Mouse (Mus musculus) hindbrain, embryonic 16.5 days (tissue): ENCODE results near the gene Muc5b. TPM values are rescaled to one million over a fixed set of nuclear protein-coding genes. Genes with fewer than 3 reads are reported as not detected.
"Not testable (repeated sequence)": the region's sequence is repeated elsewhere in the genome, so short reads cannot be mapped to it uniquely, and the experiment has no call there.

Source experiments
- ATAC-seq: fragments of 200-750 bp; cut with Nextera tagmentation; 2 replicates; pipeline ENCODE4 v1.8.0; 2017; ENCODE audit warnings: moderate TSS enrichment, moderate library complexity
- H3K27ac ChIP-seq: fragments of 300-500 bp; sonication (generic); 2 replicates; pipeline ENCODE4 v1.5.1; 2014; ENCODE audit warnings: low read depth, mild to moderate bottlenecking, control low read depth, low read length, moderate library complexity
- H3K27me3 ChIP-seq: fragments of 300-500 bp; sonication (generic); replicated peaks from 2 replicates; pipeline ENCODE4 v1.6.1; 2014; ENCODE audit warnings: low read length; ENCODE audit not compliant: control insufficient read depth, insufficient read depth
- H3K36me3 ChIP-seq: fragments of 300-500 bp; sonication (generic); 2 replicates; pipeline ENCODE4 v1.6.1; 2014; ENCODE audit warnings: mild to moderate bottlenecking, low read length, moderate library complexity, mixed read lengths; ENCODE audit not compliant: control insufficient read depth, insufficient read depth
- H3K4me1 ChIP-seq: fragments of 300-500 bp; sonication (generic); 2 replicates; pipeline ENCODE4 v1.6.1; 2014; ENCODE audit warnings: low read depth, low read length; ENCODE audit not compliant: control insufficient read depth, insufficient read depth
- H3K4me2 ChIP-seq: fragments of 300-500 bp; sonication (generic); 2 replicates; pipeline ENCODE4 v1.6.1; 2014; ENCODE audit warnings: mild to moderate bottlenecking, low read length, control low read depth, moderate library complexity
- H3K4me3 ChIP-seq: fragments of 300-500 bp; sonication (generic); 2 replicates; pipeline ENCODE4 v1.5.1; 2014; ENCODE audit warnings: mild to moderate bottlenecking, low read length, control low read depth, moderate library complexity
- H3K9ac ChIP-seq: fragments of 300-500 bp; sonication (generic); 2 replicates; pipeline ENCODE4 v1.6.1; 2014; ENCODE audit warnings: low read depth, mild to moderate bottlenecking, control low read depth, low read length, moderate library complexity
- H3K9me3 ChIP-seq: fragments of 300-500 bp; sonication (generic); 2 replicates; pipeline ENCODE4 v1.6.1; 2014; ENCODE audit warnings: mild to moderate bottlenecking, low read length, moderate library complexity; ENCODE audit not compliant: control insufficient read depth
- WGBS: fragments of 180-500 bp; shearing (Covaris S2); extraction: QIAGEN DNeasy Blood & Tissue Kit; methylation state at CpG from one replicate; pipeline ENCODE4 v1.1.7; 2014; 5-methylcytosine and 5-hydroxymethylcytosine counted together
- polyA plus RNA-seq: library from polyadenylated mRNA; unstranded; fragments of >200 nt; fragmentation: Nextera tagmentation; extraction: Ambion mirVana; gene quantifications from 2 replicates; pipeline ENCODE4 v1.2.1, GENCODE M21; 2015

Muc5b gene
- 0.02 and 0.03 TPM in 2 replicates for polyA plus RNA-seq

DNA sequence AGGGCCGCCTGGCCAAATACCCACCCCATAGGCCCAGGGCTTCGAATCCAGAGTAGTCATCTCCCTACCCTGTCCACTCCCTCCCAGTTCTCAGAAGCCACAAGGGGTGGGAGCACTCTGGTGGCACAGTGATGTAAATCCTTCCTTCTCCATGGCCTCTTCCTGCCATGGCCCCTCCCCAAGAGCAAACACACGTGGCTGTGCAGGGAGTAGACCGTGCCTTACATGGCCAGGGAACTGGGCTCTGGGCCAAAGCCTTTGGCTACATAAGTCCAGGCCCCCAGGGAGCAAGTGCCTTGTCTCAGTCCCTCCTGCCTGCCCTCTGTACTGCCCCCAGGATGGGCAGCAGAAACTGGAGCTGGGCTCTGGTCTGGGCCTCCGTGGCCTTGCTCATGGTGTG is at the start of gene Muc5b:
Gene Muc5b (plus strand): TSS at position 292 of the 400 bp plus-strand sequence.
- H3K27ac ChIP-seq = no peak within 1 kb of the TSS
- no peaks in the 10 kb centered on the region for H3K9me3 ChIP-seq
- H3K4me1 ChIP-seq = no peaks in the 10 kb centered on the region
- H3K27me3 ChIP-seq = no peaks in the 10 kb centered on the region
- H3K36me3 ChIP-seq = no peaks in the 10 kb centered on the region
- no peak within 1 kb of the TSS for H3K4me3 ChIP-seq
- ATAC-seq = no peak
- H3K4me2 ChIP-seq = no peak within 1 kb of the TSS
- H3K9ac ChIP-seq = no peak within 1 kb of the TSS
- 67% methylated on average over 5 of the region's 5 CpGs for WGBS

DNA sequence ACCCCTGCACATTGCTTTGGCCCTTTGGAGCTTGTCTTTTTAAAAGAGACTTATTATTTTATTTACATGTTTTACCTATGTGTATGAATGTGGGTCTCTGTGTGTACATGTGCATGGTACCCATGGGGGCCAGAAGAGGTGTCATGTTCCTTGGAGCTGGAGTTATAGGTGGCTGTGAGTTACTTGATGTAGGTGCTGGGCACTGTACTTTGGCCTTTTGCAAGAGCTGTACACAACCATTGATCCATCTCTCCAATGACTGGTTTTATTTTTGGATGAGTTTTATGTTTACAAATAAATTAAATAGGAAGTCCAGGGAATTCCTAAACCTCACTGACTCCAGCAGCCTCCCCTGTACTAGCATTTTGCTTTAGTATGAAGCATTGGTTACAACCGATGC is 44.6 kb upstream of the Muc5b start:
- Histone ChIP-seq H3K27me3 (no peaks in the 10 kb centered on the region), H3K4me3 (no peak overlapping the region), H3K27ac (no peak overlapping the region), H3K9me3 (no peaks in the 10 kb centered on the region), H3K4me2 (no peak overlapping the region), H3K4me1 (no peaks in the 10 kb centered on the region), H3K9ac (no peak overlapping the region), H3K36me3 (no peaks in the 10 kb centered on the region)
- 100% methylated on average over 1 of the region's 1 CpGs for WGBS
- no peak for ATAC-seq

DNA sequence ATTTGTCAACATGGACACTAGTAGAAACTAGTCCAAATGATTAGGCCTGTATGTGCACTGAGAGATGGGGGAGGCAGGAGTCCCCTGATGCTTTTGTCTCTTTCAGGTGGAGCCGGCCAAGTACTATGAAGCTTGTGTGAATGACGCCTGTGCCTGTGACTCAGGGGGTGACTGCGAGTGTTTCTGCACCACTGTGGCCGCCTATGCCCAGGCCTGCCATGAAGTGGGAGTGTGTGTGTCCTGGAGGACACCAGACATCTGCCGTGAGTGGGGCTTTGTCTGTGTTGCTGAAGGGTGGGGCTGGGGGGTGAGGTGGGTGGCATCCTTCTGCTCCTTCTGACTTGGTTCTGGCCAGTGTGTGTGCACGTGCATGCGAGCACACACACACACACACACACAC is 35.7 kb upstream of the Muc5b start:
- ATAC-seq = no peak
- WGBS = 87% methylated on average over 7 of the region's 7 CpGs
- no peaks in the 10 kb centered on the region for H3K36me3 ChIP-seq
- H3K27me3 ChIP-seq = no peaks in the 10 kb centered on the region
- no peak overlapping the region for H3K27ac ChIP-seq
- H3K4me3 ChIP-seq = no peak overlapping the region
- H3K9me3 ChIP-seq = no peaks in the 10 kb centered on the region
- no peak overlapping the region for H3K4me2 ChIP-seq
- no peaks in the 10 kb centered on the region for H3K4me1 ChIP-seq
- H3K9ac ChIP-seq = no peak overlapping the region

DNA sequence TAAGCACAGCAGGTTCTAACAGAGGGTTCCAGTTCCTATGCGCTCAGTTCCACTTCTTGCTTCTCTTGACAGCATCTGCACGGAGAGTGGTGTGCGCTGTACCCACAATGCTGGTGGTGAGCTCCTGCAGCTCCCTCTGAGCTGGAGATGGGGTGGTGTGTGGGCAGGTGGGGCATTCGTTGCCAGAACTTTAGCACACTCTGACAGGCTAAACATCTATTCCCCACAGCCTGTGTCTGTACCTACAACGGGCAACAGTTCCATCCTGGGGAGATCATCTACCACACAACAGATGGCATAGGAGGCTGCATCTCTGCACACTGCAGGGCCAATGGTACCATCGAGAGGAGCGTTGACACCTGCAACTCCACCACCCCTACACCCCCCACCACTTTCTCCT is 33.5 kb upstream of the Muc5b start:
- Histone ChIP-seq H3K4me2 (no peak overlapping the region), H3K4me3 (no peak overlapping the region), H3K9me3 (no peaks in the 10 kb centered on the region), H3K9ac (no peak overlapping the region), H3K36me3 (no peaks in the 10 kb centered on the region), H3K4me1 (no peaks in the 10 kb centered on the region), H3K27me3 (no peaks in the 10 kb centered on the region), H3K27ac (no peak overlapping the region)
- 92% methylated on average over 7 of the region's 7 CpGs for WGBS
- ATAC-seq = no peak

DNA sequence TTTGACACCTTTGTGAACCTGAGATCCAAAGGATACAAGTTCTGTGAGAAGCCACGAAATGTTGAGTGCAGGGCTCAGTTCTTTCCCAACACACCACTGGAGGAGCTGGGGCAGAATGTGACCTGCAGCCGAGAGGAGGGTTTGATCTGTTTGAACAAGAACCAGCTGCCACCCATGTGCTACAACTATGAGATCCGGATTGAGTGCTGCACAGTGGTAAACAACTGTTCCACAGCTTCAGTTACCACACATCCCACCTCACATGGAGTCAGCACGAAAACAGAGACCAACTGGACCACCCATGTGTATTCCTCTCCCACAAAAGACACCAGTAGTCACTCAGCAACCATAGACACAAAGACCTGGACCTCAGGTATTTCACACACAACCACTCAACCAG is 31.0 kb upstream of the Muc5b start:
- not testable (repeated sequence) for H3K9me3 ChIP-seq
- WGBS = no CpG with 5 or more reads among the region's 4 CpGs

DNA sequence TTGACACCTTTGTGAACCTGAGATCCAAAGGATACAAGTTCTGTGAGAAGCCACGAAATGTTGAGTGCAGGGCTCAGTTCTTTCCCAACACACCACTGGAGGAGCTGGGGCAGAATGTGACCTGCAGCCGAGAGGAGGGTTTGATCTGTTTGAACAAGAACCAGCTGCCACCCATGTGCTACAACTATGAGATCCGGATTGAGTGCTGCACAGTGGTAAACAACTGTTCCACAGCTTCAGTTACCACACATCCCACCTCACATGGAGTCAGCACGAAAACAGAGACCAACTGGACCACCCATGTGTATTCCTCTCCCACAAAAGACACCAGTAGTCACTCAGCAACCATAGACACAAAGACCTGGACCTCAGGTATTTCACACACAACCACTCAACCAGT is 28.9 kb upstream of the Muc5b start:
- not testable (repeated sequence) for H3K4me2 ChIP-seq, H3K4me1 ChIP-seq, H3K36me3 ChIP-seq, H3K4me3 ChIP-seq, H3K9me3 ChIP-seq, ATAC-seq, H3K9ac ChIP-seq, H3K27ac ChIP-seq, H3K27me3 ChIP-seq
- WGBS = no CpG with 5 or more reads among the region's 4 CpGs

More for the DNA sequence above, 31.0 kb upstream of the Muc5b start:
- not testable (repeated sequence) for H3K36me3 ChIP-seq, H3K27ac ChIP-seq, ATAC-seq, H3K9ac ChIP-seq, H3K27me3 ChIP-seq, H3K4me1 ChIP-seq, H3K4me2 ChIP-seq, H3K4me3 ChIP-seq

DNA sequence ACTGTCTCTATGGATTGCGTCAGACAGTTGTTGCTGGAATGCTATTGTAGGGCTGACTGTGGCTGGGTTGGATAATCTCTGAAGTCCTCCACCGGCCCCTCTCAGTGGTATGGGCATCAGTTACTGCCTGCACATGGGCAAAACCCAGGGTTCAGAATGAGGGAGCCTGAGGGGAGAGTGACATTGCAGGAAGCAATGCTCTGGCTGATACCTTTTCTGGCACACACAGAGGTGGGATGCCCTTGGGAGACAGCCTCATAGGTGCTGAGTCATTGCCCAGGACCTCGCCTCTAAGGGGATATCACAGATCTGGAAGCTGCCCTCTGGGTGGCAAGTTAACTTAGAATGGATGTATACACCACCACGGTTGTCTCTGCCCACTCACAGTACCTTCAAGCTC is 25.5 kb upstream of the Muc5b start:
- no peaks in the 10 kb centered on the region for H3K27me3 ChIP-seq
- WGBS = 90% methylated on average over 4 of the region's 4 CpGs
- no peak overlapping the region for H3K4me3 ChIP-seq
- peaks cover 5% of the 10 kb centered on the region; the same call in 1 of the 2 replicates for H3K4me1 ChIP-seq
- H3K4me2 ChIP-seq = no peak overlapping the region
- ATAC-seq = no peak
- no peaks in the 10 kb centered on the region for H3K9me3 ChIP-seq
- H3K36me3 ChIP-seq = no peaks in the 10 kb centered on the region
- no peak overlapping the region for H3K9ac ChIP-seq
- no peak overlapping the region for H3K27ac ChIP-seq

DNA sequence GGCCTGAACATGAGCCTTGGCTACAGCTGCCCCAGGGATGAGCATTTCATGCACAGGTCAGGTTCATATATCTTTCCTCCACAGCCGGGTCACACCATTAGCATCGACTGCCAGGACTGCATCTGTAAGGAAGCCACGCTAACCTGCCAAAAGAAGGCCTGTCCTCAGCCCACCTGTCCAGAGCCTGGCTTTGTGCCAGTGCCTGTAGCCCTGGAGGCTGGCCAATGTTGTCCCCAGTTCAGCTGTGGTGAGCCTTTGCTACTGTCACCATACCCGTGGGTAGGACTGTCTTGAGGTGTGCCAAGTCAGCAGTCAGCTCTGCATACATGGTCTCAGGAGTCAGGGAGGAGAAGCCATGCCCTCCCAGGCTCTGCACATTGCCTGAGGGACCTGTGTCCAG is 23.5 kb upstream of the Muc5b start:
- 67% methylated on average over 4 of the region's 4 CpGs for WGBS
- no peak for ATAC-seq
- Histone ChIP-seq H3K27ac (no peak overlapping the region), H3K4me3 (no peak overlapping the region), H3K36me3 (no peaks in the 10 kb centered on the region), H3K9ac (no peak overlapping the region), H3K4me1 (peaks cover 5% of the 10 kb centered on the region; the same call in 1 of the 2 replicates), H3K9me3 (no peaks in the 10 kb centered on the region), H3K4me2 (no peak overlapping the region), H3K27me3 (no peaks in the 10 kb centered on the region)

DNA sequence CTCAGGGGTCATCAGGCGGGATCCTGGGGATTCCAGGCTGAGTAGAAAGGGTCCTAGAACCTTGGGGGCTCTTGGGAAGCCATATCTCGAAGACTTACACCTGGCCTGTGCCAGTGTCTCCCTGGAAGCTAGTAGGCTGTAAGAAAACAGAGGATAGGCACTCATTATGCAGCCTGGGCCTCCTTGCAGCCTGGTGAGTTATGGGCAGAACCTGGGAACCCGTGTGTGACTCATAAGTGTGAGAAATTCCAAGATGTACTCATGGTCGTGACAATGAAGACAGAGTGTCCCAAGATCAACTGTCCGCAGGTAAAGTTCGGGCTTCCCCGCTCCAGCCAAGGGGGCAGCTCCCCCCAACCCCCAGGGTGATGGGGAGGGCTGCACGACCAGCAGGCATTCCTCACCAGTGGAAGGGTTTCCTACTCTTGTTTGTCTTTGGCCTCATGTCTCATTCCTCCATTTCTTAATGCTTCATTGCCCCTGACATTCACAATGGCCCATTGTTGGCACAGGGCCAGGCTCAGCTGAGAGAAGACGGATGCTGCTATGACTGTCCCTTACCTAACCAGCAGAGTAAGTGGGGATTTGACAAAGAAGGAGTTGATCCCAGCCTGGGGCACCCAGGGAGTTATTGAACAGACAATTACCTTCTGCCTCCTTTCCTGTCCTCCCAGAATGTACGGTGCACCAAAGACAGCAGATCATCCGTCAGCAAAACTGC is 21.4 kb upstream of the Muc5b start:
- no peak overlapping the region for H3K9ac ChIP-seq
- peaks cover 6% of the 10 kb centered on the region for H3K4me1 ChIP-seq
- no peak overlapping the region for H3K4me3 ChIP-seq
- no peaks in the 10 kb centered on the region for H3K9me3 ChIP-seq
- H3K27me3 ChIP-seq = no peaks in the 10 kb centered on the region
- peak; percentile 58; the same call in 1 of the 2 replicates for ATAC-seq
- 46% methylated on average over 11 of the region's 11 CpGs for WGBS
- H3K36me3 ChIP-seq = no peaks in the 10 kb centered on the region
- H3K4me2 ChIP-seq = no peak overlapping the region
- no peak overlapping the region for H3K27ac ChIP-seq
